Mouse (Mus musculus): Measurements from ENCODE around the gene Six5. TPM values are rescaled to one million over a fixed set of nuclear protein-coding genes. Genes with fewer than 3 reads are reported as not detected.
"Not testable (repeated sequence)": the region's sequence is repeated elsewhere in the genome, so short reads cannot be mapped to it uniquely, and the experiment has no call there.

Six5 gene
- polyA plus RNA-seq, 1 experiment from 2014 or later, result 7.4 TPM

DNA sequence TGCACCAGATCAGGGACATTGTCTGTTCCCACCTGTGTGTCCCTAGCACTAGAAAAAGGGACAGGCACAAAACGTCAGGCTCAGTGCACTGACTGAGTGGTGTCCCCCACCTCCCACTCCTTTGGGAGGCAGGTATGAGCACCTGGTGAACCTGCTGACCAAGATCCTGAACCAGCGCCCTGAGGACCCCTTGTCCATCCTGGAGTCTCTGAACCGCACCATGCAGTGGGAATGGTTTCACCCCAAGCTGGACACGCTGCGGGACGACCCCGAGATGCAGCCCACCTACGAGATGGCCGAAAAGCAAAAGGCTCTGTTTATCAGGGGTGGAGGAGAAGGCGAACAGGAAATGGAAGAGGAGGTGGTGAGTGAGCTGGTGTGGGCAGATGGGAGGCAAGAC is 37.0 kb upstream of the Six5 start:
- H3K36me3 ChIP-seq (replicated peaks), result peaks cover 36% of the 10 kb centered on the region
- no peak overlapping the region for H3K27ac ChIP-seq
- H3K27me3 ChIP-seq (ENCODE audit: poor library complexity, severe bottlenecking), result no peaks in the 10 kb centered on the region
- WGBS, result 91% methylated on average over 10 of the region's 10 CpGs
- no peak overlapping the region for H3K4me3 ChIP-seq
- peaks cover 14% of the 10 kb centered on the region for H3K4me1 ChIP-seq
- DNase-seq (ENCODE audit: extremely low spot score, low spot score), result no peak
- no peaks in the 10 kb centered on the region; the same call in 1 of the 2 replicates for H3K9me3 ChIP-seq

GRCm38 (mm10) chr7:19065896-19066295 is 28.5 kb upstream of the Six5 start:
- Histone ChIP-seq H3K9me3 (peaks cover 3% of the 10 kb centered on the region; the same call in 1 of the 2 replicates), H3K4me3 (peak overlapping the region; percentile 21; the same call in 1 of the 2 replicates), H3K27ac (no peak overlapping the region), H3K27me3 (ENCODE audit: poor library complexity, severe bottlenecking) (peaks cover 42% of the 10 kb centered on the region), H3K4me1 (no peaks in the 10 kb centered on the region), H3K36me3 (replicated peaks) (no peaks in the 10 kb centered on the region)
- WGBS, result 50% methylated on average over 13 of the region's 13 CpGs
- no peak for DNase-seq (ENCODE audit: extremely low spot score, low spot score)

DNA sequence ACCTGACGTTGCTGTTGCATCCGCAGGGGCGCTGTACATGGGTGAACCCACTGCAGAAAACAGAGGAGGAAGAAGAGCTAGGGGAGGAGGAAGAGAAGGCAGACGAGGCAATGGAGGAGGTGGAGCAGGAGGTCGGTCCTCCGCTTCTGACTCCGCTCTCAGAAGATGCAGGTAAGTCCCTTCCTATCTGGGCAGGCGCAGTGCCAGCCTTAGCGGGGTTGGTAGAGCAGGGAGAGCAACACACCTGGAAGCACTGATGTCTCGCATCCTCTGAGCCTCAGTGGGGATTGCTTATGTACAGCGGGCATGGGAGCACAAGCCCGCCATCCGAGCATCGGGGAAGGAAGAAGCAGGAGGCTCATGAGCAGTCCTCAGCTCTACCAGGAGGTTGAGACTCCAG is 27.3 kb upstream of the Six5 start:
- H3K4me3 ChIP-seq, result no peak overlapping the region
- H3K27me3 ChIP-seq (ENCODE audit: poor library complexity, severe bottlenecking), result peaks cover 42% of the 10 kb centered on the region
- peaks cover 3% of the 10 kb centered on the region; the same call in 1 of the 2 replicates for H3K9me3 ChIP-seq
- no peak for DNase-seq (ENCODE audit: extremely low spot score, low spot score)
- H3K36me3 ChIP-seq (replicated peaks), result no peaks in the 10 kb centered on the region
- 45% methylated on average over 14 of the region's 14 CpGs for WGBS
- H3K4me1 ChIP-seq, result no peaks in the 10 kb centered on the region
- no peak overlapping the region for H3K27ac ChIP-seq

- no peak for DNase-seq (ENCODE audit: extremely low spot score, low spot score)
- no peaks in the 10 kb centered on the region for H3K36me3 ChIP-seq (replicated peaks)
- WGBS, result 73% methylated on average over 14 of the region's 14 CpGs
- peaks cover 42% of the 10 kb centered on the region for H3K27me3 ChIP-seq (ENCODE audit: poor library complexity, severe bottlenecking)
- H3K4me3 ChIP-seq, result no peak overlapping the region
- H3K9me3 ChIP-seq, result peaks cover 3% of the 10 kb centered on the region; the same call in 1 of the 2 replicates
- H3K4me1 ChIP-seq, result no peaks in the 10 kb centered on the region
- H3K27ac ChIP-seq, result no peak overlapping the region
These were observed 26.5 kb upstream of the Six5 start for GRCm38 (mm10) chr7:19067935-19068334.

GRCm38 (mm10) chr7:19068707-19069106 is 25.7 kb upstream of the Six5 start:
- peaks cover 3% of the 10 kb centered on the region; the same call in 1 of the 2 replicates for H3K9me3 ChIP-seq
- 12% methylated on average over 2 of the region's 2 CpGs for WGBS

DNA sequence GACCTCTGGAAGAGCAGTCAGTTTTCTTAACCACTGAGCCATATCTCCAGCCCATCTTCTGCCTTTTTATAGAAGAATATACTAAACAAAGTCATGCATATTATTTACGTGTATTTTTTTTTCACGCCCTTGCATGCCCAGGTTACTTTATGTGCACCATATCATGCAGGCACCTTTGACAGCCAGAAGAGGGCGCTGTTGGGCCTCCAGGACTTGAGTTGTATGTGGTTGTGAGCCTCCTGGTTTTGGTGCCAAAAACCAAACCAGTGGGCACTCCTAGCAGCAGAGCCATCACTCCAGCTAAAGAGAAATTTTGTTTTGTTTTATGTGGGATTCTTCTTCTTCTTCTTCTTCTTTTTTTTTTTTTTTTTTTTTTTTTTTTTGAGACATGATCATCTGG is 24.9 kb upstream of the Six5 start:
- Histone ChIP-seq H3K4me3 (no peak overlapping the region), H3K9me3 (peaks cover 3% of the 10 kb centered on the region; the same call in 1 of the 2 replicates), H3K36me3 (replicated peaks) (no peaks in the 10 kb centered on the region), H3K27ac (no peak overlapping the region), H3K27me3 (ENCODE audit: poor library complexity, severe bottlenecking) (peaks cover 36% of the 10 kb centered on the region), H3K4me1 (no peaks in the 10 kb centered on the region)
- 44% methylated on average over 3 of the region's 3 CpGs for WGBS
- no peak for DNase-seq (ENCODE audit: extremely low spot score, low spot score)

More at GRCm38 (mm10) chr7:19068707-19069106, 25.7 kb upstream of the Six5 start:
- H3K36me3 ChIP-seq (replicated peaks), result no peaks in the 10 kb centered on the region
- peak; percentile 69 for DNase-seq (ENCODE audit: extremely low spot score, low spot score)
- no peak overlapping the region for H3K27ac ChIP-seq
- no peaks in the 10 kb centered on the region for H3K4me1 ChIP-seq
- peaks cover 42% of the 10 kb centered on the region for H3K27me3 ChIP-seq (ENCODE audit: poor library complexity, severe bottlenecking)
- H3K4me3 ChIP-seq, result no peak overlapping the region

DNA sequence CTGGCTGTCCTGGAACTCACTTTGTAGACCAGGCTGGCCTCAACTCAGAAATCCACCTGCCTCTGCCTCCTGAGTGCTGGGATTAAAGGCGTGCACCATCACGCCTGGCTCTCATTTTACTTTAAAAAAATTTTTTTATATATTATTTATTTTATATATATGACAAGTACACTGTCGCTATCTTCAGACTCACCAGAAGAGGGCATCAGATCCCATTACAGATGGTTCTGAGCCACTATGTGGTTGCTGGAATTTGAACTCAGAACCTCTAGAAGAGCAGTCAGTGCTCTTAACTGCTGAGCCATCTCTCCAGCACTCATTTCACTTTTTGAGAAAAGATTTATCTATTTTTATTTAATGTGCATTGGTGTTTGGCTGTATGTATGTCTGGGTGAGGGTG is 23.4 kb upstream of the Six5 start:
- H3K4me3 ChIP-seq; H3K9me3 ChIP-seq; H3K27ac ChIP-seq; H3K36me3 ChIP-seq (replicated peaks); H3K4me1 ChIP-seq; DNase-seq (ENCODE audit: extremely low spot score, low spot score): not testable (repeated sequence)
- 62% methylated on average over 3 of the region's 3 CpGs for WGBS
- H3K27me3 ChIP-seq (ENCODE audit: poor library complexity, severe bottlenecking), result peaks cover 21% of the 10 kb centered on the region

GRCm38 (mm10) chr7:19073504-19073903 is 20.9 kb upstream of the Six5 start:
- 80% methylated on average over 9 of the region's 9 CpGs for WGBS
- peaks cover 11% of the 10 kb centered on the region for H3K36me3 ChIP-seq (replicated peaks)
- H3K27ac ChIP-seq, result no peak overlapping the region
- no peak overlapping the region for H3K4me3 ChIP-seq
- H3K9me3 ChIP-seq, result no peaks in the 10 kb centered on the region
- DNase-seq (ENCODE audit: extremely low spot score, low spot score), result no peak
- no peaks in the 10 kb centered on the region for H3K27me3 ChIP-seq (ENCODE audit: poor library complexity, severe bottlenecking)
- H3K4me1 ChIP-seq, result peaks cover 22% of the 10 kb centered on the region

DNA sequence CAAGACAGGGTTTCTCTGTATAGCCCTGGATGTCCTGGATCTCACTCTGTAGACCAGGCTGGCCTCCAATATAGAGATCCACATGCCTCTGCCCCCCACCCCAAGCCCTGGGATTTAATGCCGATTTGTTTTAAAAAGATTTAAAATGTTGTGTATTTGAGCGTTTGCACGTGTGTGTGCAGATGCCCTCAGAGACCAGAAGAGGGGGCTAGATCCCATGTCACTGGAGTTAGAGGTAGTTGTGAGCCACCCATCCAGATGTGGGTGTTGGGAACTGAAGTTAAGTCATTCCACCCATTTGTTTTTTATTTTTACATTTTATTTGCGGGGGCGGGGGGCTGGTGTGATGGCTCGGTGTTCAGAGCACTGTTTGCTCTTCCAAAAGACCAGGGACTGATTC is 19.9 kb upstream of the Six5 start:
- H3K4me3 ChIP-seq, result no peak overlapping the region
- DNase-seq (ENCODE audit: extremely low spot score, low spot score), result no peak
- WGBS, result 93% methylated on average over 6 of the region's 6 CpGs
- H3K4me1 ChIP-seq, result peaks cover 22% of the 10 kb centered on the region
- H3K27ac ChIP-seq, result no peak overlapping the region
- peaks cover 21% of the 10 kb centered on the region for H3K36me3 ChIP-seq (replicated peaks)
- no peaks in the 10 kb centered on the region for H3K27me3 ChIP-seq (ENCODE audit: poor library complexity, severe bottlenecking)
- no peaks in the 10 kb centered on the region for H3K9me3 ChIP-seq

- H3K4me1 ChIP-seq, result peaks cover 22% of the 10 kb centered on the region
- H3K27ac ChIP-seq, result peak overlapping the region; percentile 94
- DNase-seq (ENCODE audit: extremely low spot score, low spot score), result no peak
- peaks cover 28% of the 10 kb centered on the region for H3K36me3 ChIP-seq (replicated peaks)
- H3K27me3 ChIP-seq (ENCODE audit: poor library complexity, severe bottlenecking), result no peaks in the 10 kb centered on the region
- peak overlapping the region; percentile 99 for H3K4me3 ChIP-seq
- WGBS, result 65% methylated on average over 5 of the region's 5 CpGs
- H3K9me3 ChIP-seq, result no peaks in the 10 kb centered on the region
These were observed 19.2 kb upstream of the Six5 start for GRCm38 (mm10) chr7:19075231-19075630.

DNA sequence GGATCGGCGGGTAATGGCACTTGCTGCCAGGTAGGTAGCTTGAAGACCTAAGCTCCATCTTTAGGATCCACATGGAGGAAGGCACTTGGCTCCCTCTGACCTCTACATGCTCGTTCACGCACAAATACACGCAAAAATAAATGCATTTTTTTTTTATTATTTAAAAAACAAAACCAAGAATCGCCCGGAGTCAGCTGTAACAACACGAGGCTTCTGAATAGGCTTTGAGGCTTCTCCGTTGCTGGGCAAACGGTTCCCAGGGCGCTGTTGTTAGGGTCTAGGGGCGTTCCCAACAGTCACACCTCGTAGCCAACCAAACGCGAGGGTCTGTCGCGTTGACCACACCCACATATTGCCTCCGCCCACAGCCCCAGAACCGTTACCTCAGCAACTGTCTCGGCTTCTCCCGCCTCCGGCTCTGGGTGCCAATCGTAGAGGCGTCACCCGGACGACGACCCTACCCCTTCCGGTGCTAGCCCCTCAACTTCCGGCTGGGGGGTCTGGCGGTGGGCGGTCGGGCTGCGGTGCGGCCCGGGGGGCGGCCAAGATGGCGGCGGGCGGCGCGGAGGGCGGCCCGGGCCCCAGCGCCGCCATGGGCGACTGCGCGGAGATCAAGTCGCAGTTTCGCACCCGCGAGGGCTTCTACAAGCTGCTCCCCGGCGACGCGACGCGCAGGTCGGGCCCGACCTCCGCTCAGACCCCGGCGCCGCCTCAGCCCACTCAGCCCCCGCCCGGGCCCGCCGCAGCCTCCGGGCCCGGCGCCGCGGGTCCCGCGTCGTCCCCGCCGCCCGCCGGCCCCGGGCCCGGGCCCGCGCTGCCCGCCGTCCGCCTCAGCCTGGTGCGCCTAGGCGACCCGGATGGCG is 18.4 kb upstream of the Six5 start, which contains the start of gene Dmwd:
TSS of gene Dmwd (plus strand) at position 505 of the 863 bp plus-strand sequence.
- 2% methylated on average over 90 of the region's 91 CpGs for whole genome bisulfite sequencing
- H3K4me3 ChIP-seq, result peak within 1 kb of the TSS; percentile 99
- peak; percentile 99 for DNase-seq (ENCODE audit: extremely low spot score, low spot score)
- H3K4me1 ChIP-seq, result peaks cover 22% of the 10 kb centered on the region
- H3K27me3 ChIP-seq (ENCODE audit: poor library complexity, severe bottlenecking), result no peaks in the 10 kb centered on the region
- no peaks in the 10 kb centered on the region for H3K9me3 ChIP-seq
- peaks cover 35% of the 10 kb centered on the region for H3K36me3 ChIP-seq (replicated peaks)
- peak within 1 kb of the TSS; percentile 94 for H3K27ac ChIP-seq

- WGBS, result under 1% methylated on average over 22 of the region's 22 CpGs
- H3K4me1 ChIP-seq, result peaks cover 24% of the 10 kb centered on the region
- H3K27ac ChIP-seq, result peak overlapping the region; percentile 94
- H3K4me3 ChIP-seq, result peak overlapping the region; percentile 99
- H3K27me3 ChIP-seq (ENCODE audit: poor library complexity, severe bottlenecking), result no peaks in the 10 kb centered on the region
- DNase-seq (ENCODE audit: extremely low spot score, low spot score), result peak; percentile 23
- H3K9me3 ChIP-seq, result no peaks in the 10 kb centered on the region
- peaks cover 42% of the 10 kb centered on the region for H3K36me3 ChIP-seq (replicated peaks)
These were observed 17.8 kb upstream of the Six5 start for GRCm38 (mm10) chr7:19076586-19076991.

GRCm38 (mm10) chr7:19077761-19078160 is 16.6 kb upstream of the Six5 start:
- Histone ChIP-seq H3K36me3 (replicated peaks) (peaks cover 54% of the 10 kb centered on the region), H3K27me3 (ENCODE audit: poor library complexity, severe bottlenecking) (no peaks in the 10 kb centered on the region), H3K4me1 (peaks cover 36% of the 10 kb centered on the region), H3K9me3 (no peaks in the 10 kb centered on the region), H3K27ac (no peak overlapping the region; the same call in 1 of the 2 replicates), H3K4me3 (peak overlapping the region; percentile 99)
- peak; percentile 13 for DNase-seq (ENCODE audit: extremely low spot score, low spot score)
- 85% methylated on average over 14 of the region's 14 CpGs for WGBS
